Mouse (Mus musculus) CD8-positive naive resting alpha-beta T cell, adult 2 months (primary cell): ENCODE measurements around the gene Flrt1.

Experiments
- DNase-seq, 2 experiments: peaks; one replicate each; pipeline ENCODE4 v3.0.0; 2022; ENCODE audit warnings: low read depth in 2 of 2, low spot score in 2 of 2

Flrt1 gene

DNA sequence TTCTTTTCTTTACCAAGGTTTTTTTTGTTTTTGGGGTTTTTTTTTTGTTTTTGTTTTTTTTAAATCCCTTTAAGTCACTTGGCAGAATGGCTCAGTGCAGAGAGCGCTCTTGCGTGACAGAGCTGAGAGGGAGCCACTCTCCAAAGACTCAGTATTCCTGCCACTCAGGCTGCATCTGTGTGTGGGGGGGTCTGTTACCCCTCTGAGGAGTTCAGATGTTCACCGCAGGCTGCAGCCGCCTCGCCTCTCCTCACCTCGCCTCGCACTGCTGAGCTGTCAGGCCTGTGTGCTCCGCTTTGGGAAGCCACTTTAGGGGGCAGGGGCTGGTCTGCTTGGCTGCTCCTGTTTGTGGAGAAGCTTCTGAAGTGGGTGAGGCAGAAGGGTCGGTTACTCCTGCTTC lies at the start of gene Flrt1:
Gene Flrt1 (minus strand): TSS at position 186 of the 400 bp plus-strand sequence.
- DNase-seq = no peak

DNA sequence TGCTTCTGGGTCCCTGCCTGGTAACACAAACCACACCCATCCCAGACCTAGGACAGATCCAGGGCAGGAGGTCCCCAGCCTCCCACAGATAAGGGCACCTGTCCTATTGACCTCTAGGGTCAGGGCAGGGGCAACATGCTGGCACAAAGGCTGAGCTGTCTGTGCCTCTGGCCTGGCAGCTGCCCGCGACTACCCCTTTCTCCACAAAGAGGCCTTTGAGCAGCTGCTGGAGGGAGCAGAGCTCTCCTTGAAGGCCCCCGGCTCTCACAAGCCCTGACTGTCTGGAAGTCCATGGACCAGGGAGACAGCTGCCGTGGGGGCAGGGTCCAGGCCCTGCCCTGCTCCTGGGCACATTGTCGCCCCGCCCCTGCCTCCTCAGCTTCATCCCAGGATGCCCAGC lies 49.7 kb upstream of the Flrt1 start:
- no peak for DNase-seq

DNA sequence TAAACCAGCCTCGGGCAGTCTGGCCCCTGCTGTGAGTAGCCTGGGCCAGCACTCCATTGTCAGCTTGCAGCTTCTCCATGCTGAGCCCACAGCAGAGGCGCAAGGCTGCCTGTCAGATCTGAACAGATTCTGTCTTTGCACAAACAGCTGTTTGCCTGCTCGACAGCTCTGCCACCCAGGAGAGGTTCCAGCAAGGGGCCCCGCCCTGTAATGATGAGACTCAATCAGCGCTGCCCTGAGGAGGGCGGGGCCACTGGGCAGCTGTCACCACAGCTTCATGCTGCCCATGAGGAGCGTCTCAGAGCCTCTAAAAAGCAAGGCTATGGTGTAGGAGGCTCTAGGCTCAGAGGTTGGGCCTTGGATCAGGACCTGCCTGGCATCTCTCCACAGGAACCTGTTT lies 47.7 kb upstream of the Flrt1 start:
- DNase-seq = no peak

GRCm38 (mm10) chr19:7151927-7152653 lies 46.6 kb upstream of the Flrt1 start:
- DNase-seq = no peak

DNA sequence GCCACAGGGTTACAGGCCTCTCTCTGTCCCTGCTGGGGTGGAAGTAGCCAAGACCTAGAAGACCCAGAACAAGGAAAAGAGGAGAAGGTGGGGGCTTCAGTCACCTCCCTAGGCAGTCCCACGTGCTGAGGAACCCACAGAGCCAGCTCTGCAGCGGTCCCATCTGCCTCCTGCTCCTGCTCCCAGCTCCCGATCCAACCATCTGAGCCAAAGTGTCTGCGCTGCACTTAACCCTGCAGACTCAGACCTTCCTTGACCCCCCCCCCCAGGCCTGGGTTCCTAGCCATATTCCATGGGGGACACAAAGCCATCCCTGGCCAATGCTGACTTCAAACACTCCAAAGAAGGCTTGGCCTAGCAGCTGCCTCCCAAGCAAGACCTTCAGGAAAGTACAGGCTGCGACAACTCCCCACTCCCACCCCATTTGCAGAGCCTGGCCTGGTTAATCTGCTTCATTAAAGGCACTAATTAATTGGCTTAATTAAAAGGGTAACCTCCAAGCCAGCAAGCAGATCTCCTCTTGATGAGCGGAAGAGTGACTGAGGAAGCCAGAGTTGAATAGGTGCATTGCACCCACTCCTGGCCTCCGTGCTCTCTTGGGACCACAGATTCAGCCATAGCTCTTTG lies 45.9 kb upstream of the Flrt1 start:
- DNase-seq = no peak

DNA sequence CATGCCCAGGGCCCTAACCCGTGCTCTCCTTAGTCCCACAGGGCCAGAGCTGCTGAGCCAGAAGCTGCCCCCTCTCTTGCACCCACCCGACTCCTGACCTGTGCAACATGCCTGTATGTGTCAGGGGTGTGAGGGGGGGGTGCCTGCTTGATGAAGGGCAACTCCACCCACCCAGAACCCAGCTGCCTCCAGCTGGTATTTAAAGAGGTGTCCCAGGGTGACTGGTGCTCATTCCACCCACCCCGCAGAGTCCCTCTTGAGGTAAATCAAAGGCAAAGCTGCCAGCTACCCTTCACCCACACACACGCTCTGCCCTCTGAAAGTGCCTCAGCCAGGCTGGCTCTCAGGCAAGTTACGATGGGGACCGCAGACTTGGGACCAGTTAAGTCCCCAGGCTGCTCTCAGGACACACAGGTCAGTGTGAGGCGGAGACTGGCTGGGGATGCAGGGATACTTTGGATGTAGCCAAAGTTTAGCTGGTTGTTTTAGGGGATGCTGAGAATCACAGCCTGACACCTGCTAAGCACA lies 43.7 kb upstream of the Flrt1 start:
- no peak for DNase-seq

DNA sequence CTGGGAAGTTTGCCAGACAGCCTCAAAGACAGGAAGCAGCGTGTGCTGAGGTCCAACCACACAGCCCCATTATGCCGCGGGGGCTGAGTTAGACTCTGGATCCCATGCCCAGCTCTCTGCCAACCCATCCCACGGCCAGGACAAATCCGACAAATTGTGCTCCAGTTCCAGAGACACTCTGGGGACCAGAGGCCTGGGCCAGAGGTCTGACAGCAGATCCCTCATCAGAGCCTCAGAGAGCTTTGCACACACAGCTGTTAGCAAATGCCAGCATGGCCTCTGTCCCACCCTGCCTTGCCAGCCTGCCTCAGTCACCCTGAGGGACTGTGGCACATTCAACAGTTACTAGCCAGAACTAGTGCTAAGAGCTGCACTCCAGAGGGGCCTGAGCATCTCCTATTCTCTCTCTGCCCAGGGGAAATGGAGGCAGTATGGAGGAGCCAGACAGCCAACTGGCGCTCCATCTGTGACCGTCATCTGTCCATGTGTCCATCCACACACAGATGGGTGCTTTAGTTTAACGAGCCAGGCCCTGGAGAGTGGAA lies 43.1 kb upstream of the Flrt1 start:
- no peak for DNase-seq

DNA sequence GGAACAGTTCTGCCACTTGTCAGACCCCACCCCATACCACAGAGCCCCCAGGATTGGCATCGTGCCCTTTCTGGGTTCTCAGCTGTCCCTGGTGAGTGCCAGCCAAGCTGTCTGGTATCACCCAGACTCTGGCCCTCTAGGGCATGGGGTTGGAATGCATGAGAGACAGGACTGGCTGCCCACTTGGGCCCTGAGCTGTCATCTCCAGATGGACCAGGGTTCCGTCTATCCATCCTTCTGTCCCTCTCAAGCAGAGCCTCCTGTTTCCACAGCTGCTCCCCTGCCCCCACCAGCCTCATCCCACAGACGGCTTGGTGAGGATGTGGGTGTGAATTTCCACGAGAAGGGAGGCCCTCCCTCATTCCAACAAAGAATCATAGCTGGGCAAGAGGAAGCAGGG lies 42.6 kb upstream of the Flrt1 start:
- no peak for DNase-seq

GRCm38 (mm10) chr19:7146376-7146775 lies 40.8 kb upstream of the Flrt1 start:
- no peak for DNase-seq

DNA sequence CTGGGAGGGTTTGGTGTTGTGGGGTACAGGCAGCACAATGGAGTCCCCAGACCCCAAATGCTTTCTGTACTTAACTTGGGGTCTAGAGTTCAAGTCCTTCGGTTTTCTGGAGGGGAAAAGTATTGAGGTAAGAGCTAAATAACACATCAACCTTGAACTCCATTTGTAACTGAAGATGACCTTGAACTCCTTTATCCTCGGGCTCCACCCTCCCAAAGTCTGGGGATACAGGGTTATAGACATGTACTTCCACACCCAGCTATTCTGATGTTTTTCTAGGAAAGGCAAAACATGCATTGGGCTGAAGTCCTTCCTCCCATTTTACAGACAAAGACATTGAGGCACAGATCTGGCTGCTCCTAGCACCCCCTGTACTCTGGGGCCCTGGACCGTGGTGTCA lies 38.9 kb upstream of the Flrt1 start:
- DNase-seq = no peak

- DNase-seq = no peak
Measured at GRCm38 (mm10) chr19:7143854-7144253, 38.3 kb upstream of the Flrt1 start.

DNA sequence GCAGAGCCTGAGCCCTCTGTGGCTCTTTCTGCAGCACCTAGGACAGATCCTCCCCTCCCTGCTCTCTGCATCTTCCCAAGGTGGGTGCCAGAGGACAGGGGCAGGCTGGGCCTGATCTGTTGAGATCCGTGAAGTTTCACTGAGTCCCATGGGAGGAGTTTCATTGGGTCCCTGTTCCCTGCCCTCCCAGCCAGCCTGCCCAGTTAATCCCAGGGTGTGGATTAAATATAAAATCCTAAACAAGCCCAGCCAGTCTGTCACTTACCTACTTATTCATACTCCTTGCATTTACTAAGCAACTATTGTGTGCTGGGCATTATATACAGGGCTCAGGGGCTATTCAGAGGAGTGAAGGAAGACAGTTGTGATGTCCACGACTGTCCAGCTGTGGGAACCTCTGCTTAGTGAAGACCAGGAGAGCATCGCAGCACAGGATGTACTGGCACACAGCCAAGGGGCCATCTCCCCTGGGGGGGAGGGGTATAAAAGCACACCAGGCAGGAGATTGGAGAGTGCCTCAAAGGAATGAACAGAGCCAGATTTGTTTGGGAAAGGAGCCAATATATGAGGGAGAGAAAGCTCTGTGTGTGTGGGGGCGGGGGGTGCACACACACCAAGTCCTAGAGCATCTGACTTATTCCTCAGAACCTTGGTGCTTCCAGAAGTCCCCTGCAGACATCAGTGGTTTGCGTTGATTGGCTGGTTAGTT lies 36.8 kb upstream of the Flrt1 start:
- DNase-seq = no peak

DNA sequence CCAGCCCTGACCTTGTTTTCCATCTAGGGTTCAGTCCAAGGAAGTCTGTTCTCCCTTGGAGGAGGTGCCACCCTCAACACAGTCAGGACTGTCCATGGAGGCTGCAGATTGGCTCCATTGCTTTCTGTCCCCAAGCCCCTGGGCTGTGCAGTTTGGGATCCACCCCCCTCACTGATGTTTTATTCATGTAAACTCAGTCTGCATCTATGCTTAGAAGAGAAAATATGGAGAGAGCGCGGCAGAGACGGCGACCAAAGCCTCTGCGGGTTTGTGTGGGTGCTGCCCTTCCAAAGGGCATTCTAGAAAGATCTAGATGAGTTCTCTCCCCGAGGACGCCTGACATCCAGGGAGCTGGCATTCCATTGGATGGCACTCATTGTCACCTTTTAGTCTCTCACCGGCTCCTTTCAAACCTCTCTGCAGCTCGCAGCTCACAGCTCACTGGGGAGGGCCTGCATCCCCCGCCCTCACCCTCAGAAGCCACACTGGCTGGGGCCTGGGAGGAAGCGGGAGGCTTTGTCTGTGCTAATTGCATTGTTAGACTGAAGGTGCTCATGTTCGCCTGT lies 35.4 kb upstream of the Flrt1 start:
- no peak for DNase-seq

GRCm38 (mm10) chr19:7140373-7140772 lies 34.8 kb upstream of the Flrt1 start:
- no peak for DNase-seq

- DNase-seq = no peak
Measured at GRCm38 (mm10) chr19:7139321-7139720, 33.8 kb upstream of the Flrt1 start.

DNA sequence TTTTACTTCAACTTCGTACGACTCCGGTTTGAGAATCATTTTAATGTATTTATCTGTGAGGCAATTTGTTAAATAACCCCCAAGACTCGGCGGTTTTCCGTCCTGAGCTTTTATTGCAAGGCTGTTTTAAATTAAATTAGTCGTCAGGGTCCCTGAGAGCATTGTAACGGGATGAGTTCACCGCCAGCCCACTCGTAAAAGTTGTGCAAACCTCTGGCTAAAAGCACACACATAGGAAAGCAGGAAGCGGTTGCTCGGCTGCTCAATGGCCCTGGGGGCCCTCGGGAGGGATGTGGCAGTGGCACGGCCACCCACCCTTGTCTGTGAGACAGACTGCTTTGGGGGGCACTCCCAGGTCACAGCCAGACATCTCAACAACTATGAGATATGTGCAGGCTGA lies 32.8 kb upstream of the Flrt1 start:
- no peak for DNase-seq

GRCm38 (mm10) chr19:7136714-7137498 lies 31.4 kb upstream of the Flrt1 start:
- no peak for DNase-seq

- no peak for DNase-seq
Measured at GRCm38 (mm10) chr19:7136016-7136415, 30.5 kb upstream of the Flrt1 start.

DNA sequence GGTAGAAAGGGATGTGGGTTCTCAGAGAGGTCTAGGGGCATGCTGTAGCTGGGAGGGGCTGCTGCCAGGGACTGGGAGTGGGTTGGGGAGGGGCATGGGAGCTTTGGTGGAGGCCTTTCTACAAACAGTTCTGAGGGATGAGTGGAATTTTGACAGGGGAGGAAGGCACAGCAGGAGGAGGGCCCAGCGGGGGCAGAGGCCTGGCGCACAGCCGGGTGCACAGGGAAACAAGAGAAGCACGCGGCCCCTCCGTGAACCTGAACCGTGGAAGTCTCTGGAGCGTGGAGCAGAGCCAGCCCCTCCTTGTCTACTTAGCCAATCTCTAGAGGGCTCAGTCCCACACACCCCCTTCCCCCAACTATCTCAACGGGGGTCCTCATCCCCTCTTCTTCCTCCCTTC lies 30.0 kb upstream of the Flrt1 start:
- DNase-seq = no peak

DNA sequence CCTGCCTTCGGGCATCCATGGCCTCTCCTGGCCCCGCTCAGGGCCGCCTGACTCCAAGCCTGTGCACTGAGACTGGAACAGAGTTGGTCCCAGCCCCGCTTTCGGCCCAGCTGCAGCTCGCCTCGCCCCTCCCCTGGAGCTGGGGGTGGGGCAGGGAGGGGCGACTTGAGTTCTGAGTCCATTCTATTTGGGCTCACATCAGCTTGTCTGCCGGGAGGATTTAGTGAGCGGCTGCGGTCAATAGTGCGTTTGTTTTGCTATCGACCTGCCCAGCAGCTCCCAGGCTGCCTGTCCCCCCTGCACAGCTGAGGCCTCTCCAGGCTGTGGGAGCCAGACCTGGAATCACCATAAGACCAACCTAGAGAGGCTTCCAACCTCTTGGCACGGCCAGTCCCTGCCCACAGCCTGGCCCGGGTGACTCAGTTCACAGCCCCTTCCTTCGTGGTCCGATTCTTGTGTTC lies 29.1 kb upstream of the Flrt1 start:
- DNase-seq = no peak

DNA sequence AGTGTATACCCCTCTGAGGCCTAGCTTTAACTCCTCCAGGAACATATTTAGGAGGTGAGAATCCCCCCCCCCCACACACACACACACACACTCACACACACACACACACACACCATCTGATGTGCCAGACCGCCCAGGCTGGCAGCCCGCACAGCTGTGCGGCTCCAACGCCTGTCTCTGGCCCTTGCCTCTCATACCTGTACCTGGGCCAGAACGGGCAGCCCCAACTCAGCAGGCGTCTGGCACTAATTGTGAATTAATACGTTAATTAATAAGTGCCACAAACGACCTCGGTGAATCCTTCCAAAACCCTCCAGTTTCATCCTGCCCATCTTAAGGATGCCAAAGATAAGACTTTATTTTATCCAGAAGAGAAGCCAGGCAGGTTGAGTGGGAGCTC lies 27.9 kb upstream of the Flrt1 start:
- no peak for DNase-seq
